ENCODE assay signal across 1 mouse cellular context in the genomic region with DNA sequence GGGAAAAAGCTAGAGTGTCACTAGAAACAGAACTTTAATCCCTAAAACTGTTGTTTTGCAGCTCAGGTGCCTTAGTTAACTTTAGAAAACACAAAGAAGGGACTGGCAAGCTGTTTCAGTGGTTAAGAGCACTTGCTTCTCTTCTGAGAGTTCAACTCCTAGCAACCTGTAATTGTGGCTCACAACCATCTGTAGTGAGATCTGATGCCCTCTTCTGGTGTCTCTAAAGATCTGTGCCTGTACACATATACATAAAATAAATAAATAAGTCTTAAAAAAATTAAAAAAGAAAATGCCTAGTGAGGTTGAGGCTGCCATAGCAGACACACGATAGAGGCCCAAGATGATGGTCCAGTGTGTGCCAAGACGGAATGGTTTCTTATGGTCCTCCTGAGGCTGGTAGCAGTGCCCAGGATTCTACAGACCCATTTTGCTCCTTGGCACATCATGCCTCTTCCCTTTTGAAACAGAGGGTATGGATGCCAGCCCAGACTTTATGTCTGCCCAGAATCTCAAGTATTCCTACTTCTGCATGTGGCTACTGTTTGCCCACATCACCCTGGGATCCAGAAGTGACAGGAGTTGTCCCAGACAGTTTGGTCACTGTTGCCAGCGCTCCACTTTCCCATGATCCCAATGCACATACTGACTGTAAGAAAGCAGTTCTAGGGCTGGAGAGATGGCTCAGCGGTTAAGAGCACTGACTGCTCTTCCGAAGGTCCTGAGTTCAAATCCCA.
TF ChIP-seq lines count a peak whose summit lies in the region.

No protein-coding gene starts in this region.

TF ChIP-seq in MEL, 35 proteins besides CTCF, POLR2A, EP300 and RAD21:
- TF ChIP-seq SMC3 (IDR thresholded peaks at IDR 0.05; ENCODE audit: low read depth, low read length), result peak; percentile 39
- no peak for TF ChIP-seq HCFC1 (IDR thresholded peaks at IDR 0.05; ENCODE audit: low read depth, low read length)
- peak; percentile 28; the same call in 1 of the 2 replicates for TF ChIP-seq ZC3H11A (IDR thresholded peaks at IDR 0.05; ENCODE audit: low read depth, low read length)
- TF ChIP-seq MEF2A (IDR thresholded peaks at IDR 0.05; ENCODE audit: extremely low read depth, insufficient replicate concordance, low read depth, low read length, poor library complexity, severe bottlenecking), result no peak
- TF ChIP-seq MYB (IDR thresholded peaks at IDR 0.05; ENCODE audit: low read depth, low read length), result no peak
- TF ChIP-seq GATA1 (IDR thresholded peaks at IDR 0.05; ENCODE audit: low read depth, low read length), result no peak
- TF ChIP-seq USF2 (IDR thresholded peaks at IDR 0.05; ENCODE audit: borderline replicate concordance in 1 of 2, insufficient read depth in 1 of 2, low read depth in 1 of 2, low read length in 2 of 2), result no peak
- TF ChIP-seq MYC (IDR thresholded peaks at IDR 0.05; ENCODE audit: low read depth, low read length), result no peak
- TF ChIP-seq MAFK (IDR thresholded peaks at IDR 0.05; ENCODE audit: borderline replicate concordance, low read depth, low read length), result no peak
- TF ChIP-seq CHD1 (IDR thresholded peaks at IDR 0.05; ENCODE audit: low read depth, low read length), result no peak
- no peak for TF ChIP-seq ETS1 (IDR thresholded peaks at IDR 0.05; ENCODE audit: low read depth, low read length)
- TF ChIP-seq TBP (IDR thresholded peaks at IDR 0.05; ENCODE audit: low read depth, low read length), result 0 out of 2 replicates have a peak, but pooled peaks have one; percentile 26
- TF ChIP-seq MAX (IDR thresholded peaks at IDR 0.05; ENCODE audit: low read length), result no peak
